Mouse (Mus musculus): ENCODE results near the gene Dhx9.
"Not testable (repeated sequence)": the region's sequence is repeated elsewhere in the genome, so short reads cannot be mapped to it uniquely, and the experiment has no call there.

The Dhx9 gene

DNA sequence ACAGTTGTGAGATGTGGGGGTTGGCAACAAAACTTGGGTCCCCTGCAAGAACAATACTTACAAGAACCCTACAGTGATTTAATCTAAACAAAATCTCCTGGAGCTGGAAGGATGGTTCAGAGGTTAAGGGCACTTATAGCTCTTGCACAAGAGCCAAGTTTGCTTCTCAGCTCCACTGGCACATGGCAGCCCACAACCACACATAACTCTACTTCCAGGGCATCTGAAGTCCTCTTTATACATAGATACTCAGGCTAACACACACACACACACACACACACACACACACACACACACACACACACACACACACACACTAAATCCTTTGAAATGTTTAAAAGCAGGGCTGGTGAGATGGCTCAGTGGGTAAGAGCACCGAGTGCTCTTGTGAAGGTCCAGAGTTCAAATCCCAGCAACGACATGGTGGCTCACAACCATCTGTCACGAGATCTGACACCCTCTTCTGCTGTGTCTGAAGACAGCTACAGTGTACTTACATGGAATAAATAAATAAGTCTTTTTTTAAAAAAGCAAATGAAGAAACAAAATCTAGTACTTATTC lies 71.1 kb downstream of the Dhx9 start:
- DNase-seq, result not testable (repeated sequence)

DNA sequence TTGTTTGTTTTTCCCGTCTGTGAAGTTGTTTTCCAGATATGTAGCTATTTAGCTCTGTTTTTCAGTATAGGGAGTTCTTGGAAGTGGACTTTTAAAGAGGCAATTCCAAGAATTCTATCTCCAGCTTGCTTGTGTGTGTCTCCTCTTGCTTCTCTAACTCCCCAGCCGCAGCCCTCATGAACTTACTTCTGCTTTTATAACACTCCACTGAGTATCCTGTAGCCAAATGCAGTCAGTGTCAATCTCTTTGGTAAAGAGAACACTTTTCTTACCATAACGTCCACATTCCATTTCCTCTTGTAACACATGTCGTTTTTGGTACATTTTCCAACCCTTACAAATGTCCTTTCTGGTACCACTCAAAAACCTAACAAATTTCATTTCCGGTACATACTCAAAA lies 71.7 kb downstream of the Dhx9 start:
- not testable (repeated sequence) for DNase-seq

DNA sequence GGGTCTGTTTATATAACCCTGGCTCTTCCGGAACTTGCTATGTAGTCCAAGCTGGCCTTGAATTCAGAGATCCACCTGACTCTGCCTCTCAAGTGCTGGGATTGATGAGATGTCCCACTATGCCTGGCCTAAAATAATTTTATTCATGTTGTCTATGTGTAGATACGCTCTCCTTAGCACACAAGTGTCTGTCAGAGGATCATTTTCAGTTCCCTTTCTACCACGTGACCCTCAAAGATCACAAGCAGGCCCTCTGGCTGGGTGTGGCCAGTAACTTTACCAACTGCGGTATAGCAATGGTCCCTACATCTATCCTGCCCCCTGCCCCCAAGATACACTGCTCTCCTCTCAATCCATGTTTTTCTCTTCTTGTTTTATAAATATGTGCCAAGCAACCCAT lies 72.5 kb downstream of the Dhx9 start:
- DNase-seq, result peak; percentile 59

DNA sequence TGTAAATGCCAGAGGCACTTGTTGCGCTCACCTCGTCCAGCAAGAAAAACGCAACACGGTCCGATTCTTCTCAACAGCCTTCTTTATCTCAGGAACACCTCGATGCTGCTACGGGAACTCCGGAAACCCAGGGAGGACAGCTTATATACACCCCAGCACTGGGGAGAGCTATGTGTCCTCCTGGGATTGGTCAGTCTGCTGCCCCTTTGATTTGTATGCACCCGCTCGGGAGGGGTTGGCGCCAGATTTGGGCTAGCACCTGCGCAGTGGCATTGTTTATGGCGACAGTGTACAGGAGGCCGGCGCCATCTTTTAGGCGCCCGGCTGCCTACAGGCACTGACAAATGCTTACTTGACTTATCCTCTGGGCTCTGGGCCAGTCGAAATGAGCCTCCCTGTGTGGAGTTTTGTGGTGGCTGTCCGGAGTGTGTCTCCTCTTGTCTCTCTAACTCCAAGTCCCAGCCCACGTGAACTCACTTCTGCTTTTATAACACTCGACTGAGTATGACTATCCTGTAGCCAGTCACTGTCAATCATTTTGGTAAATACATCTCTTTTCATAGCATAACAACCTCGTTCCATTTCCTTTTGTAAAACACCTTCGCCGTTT lies 73.2 kb downstream of the Dhx9 start:
- DNase-seq, result peak; percentile 76

DNA sequence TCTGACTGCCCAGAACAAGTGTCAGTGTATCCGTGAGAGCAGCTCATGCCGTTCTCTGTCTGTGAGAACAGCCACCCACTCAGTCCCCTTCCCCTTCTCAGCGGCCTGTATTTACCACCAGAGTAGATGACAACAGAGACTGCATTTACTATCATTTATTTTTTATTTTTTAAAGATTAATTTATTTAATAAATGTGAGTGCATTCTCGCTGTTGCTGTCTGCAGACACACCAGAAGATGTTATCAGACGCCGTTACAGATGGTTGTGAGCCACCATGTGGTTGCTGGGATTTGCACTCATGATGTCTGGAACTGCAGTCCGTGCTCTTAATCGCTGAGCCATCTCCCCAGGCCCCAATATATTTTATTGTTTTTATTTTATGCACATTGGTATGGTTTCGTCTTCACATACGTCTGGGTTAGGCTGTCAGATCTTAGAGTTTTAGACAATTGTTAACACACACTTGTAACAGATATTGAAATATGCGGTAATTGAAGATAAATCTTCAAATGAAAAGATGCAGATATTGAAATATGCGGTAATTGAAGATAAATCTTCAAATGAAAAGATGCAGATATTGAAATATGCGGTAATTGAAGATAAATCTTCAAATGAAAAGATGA lies 74.0 kb downstream of the Dhx9 start:
- DNase-seq, result not testable (repeated sequence)

DNA sequence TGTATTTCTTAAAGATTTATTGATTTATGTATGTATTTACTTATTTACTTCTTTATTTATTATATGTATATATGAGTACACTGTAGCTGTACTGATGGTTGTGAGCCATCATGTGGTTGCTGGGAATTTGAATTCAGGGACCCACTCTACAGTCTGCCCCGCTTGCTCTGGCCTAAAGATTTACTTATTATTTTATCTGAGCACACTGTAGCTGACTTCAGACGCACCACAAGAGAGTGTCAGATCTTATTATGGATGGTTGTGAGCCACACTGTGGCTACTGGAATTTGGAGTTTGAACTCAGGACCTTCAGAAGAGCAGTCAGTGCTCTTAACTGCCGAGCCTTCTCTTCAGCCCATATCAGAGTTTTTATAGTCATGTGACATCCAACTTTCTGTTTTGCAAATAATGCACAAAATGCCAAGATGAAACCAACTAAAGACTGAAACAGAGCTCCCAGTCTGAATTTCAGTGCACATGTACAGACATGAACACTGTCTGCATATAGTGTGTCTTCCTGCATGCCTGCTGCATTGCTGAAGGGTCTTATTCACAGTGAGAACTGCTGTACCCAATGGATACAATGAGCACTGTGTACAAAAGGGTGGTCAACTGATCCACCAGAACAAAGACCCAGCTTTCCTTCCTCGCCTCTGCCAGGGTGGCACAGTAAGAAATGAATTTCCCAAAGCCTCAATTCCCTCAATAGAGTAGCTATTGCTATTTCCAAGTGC lies 74.6 kb downstream of the Dhx9 start:
- DNase-seq, result not testable (repeated sequence)

DNA sequence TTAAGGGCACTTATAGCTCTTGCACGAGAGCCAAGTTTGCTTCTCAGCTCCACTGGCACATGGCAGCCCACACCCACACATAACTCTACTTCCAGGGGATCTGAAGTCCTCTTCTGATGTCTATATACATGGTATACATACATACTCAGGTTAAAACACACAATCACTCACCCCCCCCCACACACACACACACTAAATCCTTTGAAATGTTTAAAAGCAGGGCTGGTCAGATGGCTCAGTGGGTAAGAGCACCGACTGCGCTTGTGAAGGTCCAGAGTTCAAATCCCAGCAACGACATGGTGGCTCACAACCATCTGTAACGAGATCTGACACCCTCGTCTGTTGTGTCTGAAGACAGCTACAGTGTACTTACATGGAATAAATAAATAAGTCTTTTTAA lies 75.7 kb downstream of the Dhx9 start:
- DNase-seq, result no peak

DNA sequence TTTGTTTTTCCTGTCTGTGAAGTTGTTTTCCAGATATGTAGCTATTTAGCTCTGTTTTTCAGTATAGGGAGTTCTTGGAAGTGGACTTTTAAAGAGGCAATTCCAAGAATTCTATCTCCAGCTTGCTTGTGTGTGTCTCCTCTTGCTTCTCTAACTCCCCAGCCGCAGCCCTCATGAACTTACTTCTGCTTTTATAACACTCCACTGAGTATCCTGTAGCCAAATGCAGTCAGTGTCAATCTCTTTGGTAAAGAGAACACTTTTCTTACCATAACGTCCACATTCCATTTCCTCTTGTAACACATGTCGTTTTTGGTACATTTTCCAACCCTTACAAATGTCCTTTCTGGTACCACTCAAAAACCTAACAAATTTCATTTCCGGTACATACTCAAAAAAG lies 76.5 kb downstream of the Dhx9 start:
- DNase-seq, result not testable (repeated sequence)

DNA sequence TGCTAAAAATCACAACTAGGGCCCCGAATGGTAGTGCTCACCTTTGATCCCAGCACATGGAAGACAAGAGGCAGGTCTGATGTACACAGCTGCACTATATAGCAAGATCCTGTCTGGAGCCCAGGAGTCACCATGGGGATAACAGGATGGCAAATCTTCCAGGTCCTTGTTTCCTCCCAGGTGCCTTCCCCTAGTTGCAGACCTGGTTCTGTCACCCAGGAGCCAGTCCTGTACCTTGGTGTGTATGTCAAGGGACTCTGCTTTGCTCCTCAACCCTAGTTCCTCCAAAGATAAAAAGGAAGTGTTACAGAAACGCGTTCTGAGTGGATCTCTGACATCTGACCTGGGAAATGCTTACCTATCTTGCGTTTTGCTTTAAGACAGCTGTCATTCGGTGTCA lies 79.2 kb downstream of the Dhx9 start:
- DNase-seq, result not testable (repeated sequence)

DNA sequence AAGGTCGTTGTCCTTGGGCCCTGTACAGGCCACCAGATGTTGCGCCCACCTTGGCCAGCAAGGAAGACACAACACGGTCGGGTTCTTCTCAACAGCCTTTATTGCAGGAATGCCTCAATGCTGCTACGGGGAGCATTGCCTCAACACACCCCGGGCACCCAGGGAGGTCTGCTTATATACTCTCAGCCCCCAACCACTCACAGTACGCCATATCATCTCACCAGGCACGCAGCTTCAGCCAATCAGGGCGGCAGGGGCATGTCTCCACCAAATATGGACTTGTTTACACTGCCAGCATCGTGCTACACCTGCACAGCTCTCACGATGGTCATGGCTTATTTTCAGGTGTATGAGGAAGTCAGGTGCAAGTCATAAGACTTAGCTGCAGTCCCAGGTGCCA lies 79.8 kb downstream of the Dhx9 start:
- DNase-seq, result not testable (repeated sequence)
